Mouse (Mus musculus) CD4-positive helper T cell, adult 2 months (primary cell): ENCODE measurements around the gene Atp8b3.
A peak's percentile ranks its signal among the peaks of the same experiment; 100 is the strongest.

Source experiments
- DNase-seq: peaks from one replicate; pipeline ENCODE4 v3.0.0-alpha.2; 2012; ENCODE audit warnings: low read depth, missing footprints, low spot score

Gene Atp8b3

GRCm38 (mm10) chr10:80523299-80523698 lies 15.6 kb downstream of the Atp8b3 start:
- DNase-seq: no peak

- DNase-seq: no peak
These were observed 19.6 kb downstream of the Atp8b3 start for GRCm38 (mm10) chr10:80519287-80519686.

- no peak for DNase-seq
These were observed 25.2 kb downstream of the Atp8b3 start for GRCm38 (mm10) chr10:80513739-80514138.

- DNase-seq: no peak
These were observed 28.7 kb downstream of the Atp8b3 start for GRCm38 (mm10) chr10:80510273-80510660.

- peak; percentile 85 for DNase-seq
These were observed 29.3 kb downstream of the Atp8b3 start for GRCm38 (mm10) chr10:80509412-80510272.

GRCm38 (mm10) chr10:80506222-80506621 lies 32.7 kb downstream of the Atp8b3 start:
- DNase-seq: peak; percentile 74

- DNase-seq: no peak
These were observed 34.2 kb downstream of the Atp8b3 start for GRCm38 (mm10) chr10:80504724-80505123.

- no peak for DNase-seq
These were observed 35.2 kb downstream of the Atp8b3 start for GRCm38 (mm10) chr10:80503599-80504220.

- DNase-seq: no peak
These were observed 36.1 kb downstream of the Atp8b3 start for GRCm38 (mm10) chr10:80502819-80503314.

- no peak for DNase-seq
These were observed 36.6 kb downstream of the Atp8b3 start for GRCm38 (mm10) chr10:80502291-80502690.

GRCm38 (mm10) chr10:80496421-80496820 lies 42.5 kb downstream of the Atp8b3 start:
- DNase-seq: no peak

GRCm38 (mm10) chr10:80495901-80496300 lies 43.0 kb downstream of the Atp8b3 start:
- DNase-seq: no peak

- peak; percentile 64 for DNase-seq
These were observed 44.2 kb downstream of the Atp8b3 start, which contains the start of gene Onecut3 for GRCm38 (mm10) chr10:80494732-80495131. Gene Onecut3, plus strand, starts transcription at chr10:80494835.

- no peak for DNase-seq
These were observed 48.9 kb downstream of the Atp8b3 start for GRCm38 (mm10) chr10:80490051-80490450.

- DNase-seq: peak; percentile 24
These were observed 52.0 kb downstream of the Atp8b3 start for GRCm38 (mm10) chr10:80486862-80487379.

- DNase-seq: no peak
These were observed 57.9 kb downstream of the Atp8b3 start for GRCm38 (mm10) chr10:80481002-80481401.

GRCm38 (mm10) chr10:80478531-80478930 lies 60.4 kb downstream of the Atp8b3 start:
- DNase-seq: no peak

- DNase-seq: peak; percentile 89
These were observed 63.5 kb downstream of the Atp8b3 start for GRCm38 (mm10) chr10:80475290-80475959.
